In genomic region chr1:180778941-180779340, GRCm38 (mm10) we compare ENCODE assay signal across 7 mouse cellular contexts. TPM values are rescaled to one million over a fixed set of nuclear protein-coding genes. Genes with fewer than 3 reads are reported as not detected.
DNase-seq lines count a peak whose midpoint lies in the region; ATAC-seq and TF ChIP-seq lines count a peak whose summit lies in the region.

No protein-coding gene starts in this region.

- no peak for TF ChIP-seq EP300 in heart, postnatal 0 days (IDR thresholded peaks at IDR 0.05; ENCODE audit: low read depth)

- H3K4me2 ChIP-seq in heart, postnatal 0 days (ENCODE audit: low read depth, low read length) = peak overlapping the region; percentile 92
- peak overlapping the region; percentile 95; the same call in 1 of the 2 replicates for H3K4me2 ChIP-seq in hindbrain, embryonic 13.5 days

- H3K36me3 ChIP-seq in heart, postnatal 0 days (replicated peaks; ENCODE audit: control insufficient read depth, insufficient read depth, low read length) = no peaks in the 10 kb centered on the region
- no peaks in the 10 kb centered on the region for H3K36me3 ChIP-seq in embryonic facial prominence, embryonic 10.5 days (replicated peaks)
- H3K36me3 ChIP-seq in hindbrain, embryonic 13.5 days = no peaks in the 10 kb centered on the region

- no peak for ATAC-seq in heart, postnatal 0 days (ENCODE audit: insufficient read depth, low read depth)
- ATAC-seq in hindbrain, embryonic 13.5 days (ENCODE audit: low FRiP score) = no peak

- H3K27me3 ChIP-seq in heart, postnatal 0 days (ENCODE audit: control insufficient read depth, insufficient read depth, low read length) = no peaks in the 10 kb centered on the region
- H3K27me3 ChIP-seq in embryonic facial prominence, embryonic 10.5 days (replicated peaks; ENCODE audit: low read depth, poor library complexity, severe bottlenecking) = peaks cover 17% of the 10 kb centered on the region
- peaks cover 13% of the 10 kb centered on the region; the same call in 1 of the 2 replicates for H3K27me3 ChIP-seq in hindbrain, embryonic 13.5 days

- no peak overlapping the region for H3K9ac ChIP-seq in heart, postnatal 0 days (replicated peaks; ENCODE audit: low read depth, low read length)
- no peak overlapping the region for H3K9ac ChIP-seq in hindbrain, embryonic 13.5 days

- DNase-seq in heart, postnatal 0 days (ENCODE audit: low spot score) = no peak
- DNase-seq in heart, adult 18-20 months = no peak
- DNase-seq in embryonic facial prominence, embryonic 10.5 days (ENCODE audit: low spot score) = no peak
- peak; percentile 14 for DNase-seq in lung, postnatal 36 days
- no peak for DNase-seq in c-Kit-positive CD71-positive TER-119-positive erythroid progenitor cells, embryonic 14.5 days (ENCODE audit: low spot score)
- DNase-seq in layer of hippocampus, postnatal 36 days = no peak

- H3K4me3 ChIP-seq in heart, postnatal 0 days (ENCODE audit: low read depth, low read length) = no peak overlapping the region
- peak overlapping the region; percentile 85; the same call in 1 of the 2 replicates for H3K4me3 ChIP-seq in embryonic facial prominence, embryonic 10.5 days
- peak overlapping the region; percentile 68 for H3K4me3 ChIP-seq in hindbrain, embryonic 13.5 days

- H3K27ac ChIP-seq in heart, postnatal 0 days (ENCODE audit: low read depth) = no peak overlapping the region
- H3K27ac ChIP-seq in embryonic facial prominence, embryonic 10.5 days (replicated peaks) = no peak overlapping the region
- H3K27ac ChIP-seq in hindbrain, embryonic 13.5 days = no peak overlapping the region

- H3K9me3 ChIP-seq in heart, postnatal 0 days (replicated peaks; ENCODE audit: control insufficient read depth, low read length) = no peaks in the 10 kb centered on the region
- H3K9me3 ChIP-seq in embryonic facial prominence, embryonic 10.5 days = no peaks in the 10 kb centered on the region; the same call in 1 of the 2 replicates
- no peaks in the 10 kb centered on the region for H3K9me3 ChIP-seq in hindbrain, embryonic 13.5 days

- peaks cover 17% of the 10 kb centered on the region for H3K4me1 ChIP-seq in heart, postnatal 0 days (ENCODE audit: control insufficient read depth, insufficient read depth)
- H3K4me1 ChIP-seq in embryonic facial prominence, embryonic 10.5 days = peaks cover 39% of the 10 kb centered on the region
- peaks cover 28% of the 10 kb centered on the region for H3K4me1 ChIP-seq in hindbrain, embryonic 13.5 days (replicated peaks)

- WGBS in heart, postnatal 0 days = 86% methylated on average over 10 of the region's 10 CpGs
- 79% methylated on average over 10 of the region's 10 CpGs for WGBS in embryonic facial prominence, embryonic 10.5 days
- WGBS in hindbrain, embryonic 13.5 days = 83% methylated on average over 10 of the region's 10 CpGs

- no peak for TF ChIP-seq CTCF in heart, postnatal 0 days (IDR thresholded peaks at IDR 0.05; ENCODE audit: low read depth)

RNA-seq across cellular contexts. Expression of gene H3f3a, which starts 34.8 kb away (rescaled TPM):
- 1,123 and 1,337 TPM in 2 replicates for total RNA-seq in heart, postnatal 0 days (2014; rRNA removed; ENCODE audit: low replicate concordance)
- 1,661 and 1,734 TPM in 2 replicates for polyA plus RNA-seq in heart, postnatal 0 days (2015; fragmentation: Nextera tagmentation; extraction: Ambion mirVana)
- 100 to 1,000 TPM; 363 to 405 TPM for total RNA-seq in heart, adult 18-20 months (2021)
- 2,636 and 2,772 TPM in 2 replicates for polyA plus RNA-seq in embryonic facial prominence, embryonic 10.5 days (2016; fragmentation: Nextera tagmentation; extraction: Ambion mirVana)
- 3,757 and 3,885 TPM in 2 replicates for polyA plus RNA-seq in hindbrain, embryonic 13.5 days (2015; fragmentation: Nextera tagmentation; extraction: Ambion mirVana)
- total RNA-seq in layer of hippocampus, postnatal 36 days (2021) = 100 to 1,000 TPM; 365 to 366 TPM

RNA-seq across cellular contexts. Expression of gene Acbd3, which starts 53.1 kb away (rescaled TPM):
- 21.7 and 26.4 TPM in 2 replicates for total RNA-seq in heart, postnatal 0 days (2014; rRNA removed; ENCODE audit: low replicate concordance)
- polyA plus RNA-seq in heart, postnatal 0 days (2015; fragmentation: Nextera tagmentation; extraction: Ambion mirVana) = 13.2 and 13.5 TPM in 2 replicates
- 10 to 100 TPM; 23.3 to 24.8 TPM for total RNA-seq in heart, adult 18-20 months (2021)
- polyA plus RNA-seq in embryonic facial prominence, embryonic 10.5 days (2016; fragmentation: Nextera tagmentation; extraction: Ambion mirVana) = 16.6 and 18.5 TPM in 2 replicates
- polyA plus RNA-seq in hindbrain, embryonic 13.5 days (2015; fragmentation: Nextera tagmentation; extraction: Ambion mirVana) = 24.5 and 24.9 TPM in 2 replicates
- total RNA-seq in layer of hippocampus, postnatal 36 days (2021) = 10 to 100 TPM; 34.6 to 35.3 TPM
